In the genomic region with DNA sequence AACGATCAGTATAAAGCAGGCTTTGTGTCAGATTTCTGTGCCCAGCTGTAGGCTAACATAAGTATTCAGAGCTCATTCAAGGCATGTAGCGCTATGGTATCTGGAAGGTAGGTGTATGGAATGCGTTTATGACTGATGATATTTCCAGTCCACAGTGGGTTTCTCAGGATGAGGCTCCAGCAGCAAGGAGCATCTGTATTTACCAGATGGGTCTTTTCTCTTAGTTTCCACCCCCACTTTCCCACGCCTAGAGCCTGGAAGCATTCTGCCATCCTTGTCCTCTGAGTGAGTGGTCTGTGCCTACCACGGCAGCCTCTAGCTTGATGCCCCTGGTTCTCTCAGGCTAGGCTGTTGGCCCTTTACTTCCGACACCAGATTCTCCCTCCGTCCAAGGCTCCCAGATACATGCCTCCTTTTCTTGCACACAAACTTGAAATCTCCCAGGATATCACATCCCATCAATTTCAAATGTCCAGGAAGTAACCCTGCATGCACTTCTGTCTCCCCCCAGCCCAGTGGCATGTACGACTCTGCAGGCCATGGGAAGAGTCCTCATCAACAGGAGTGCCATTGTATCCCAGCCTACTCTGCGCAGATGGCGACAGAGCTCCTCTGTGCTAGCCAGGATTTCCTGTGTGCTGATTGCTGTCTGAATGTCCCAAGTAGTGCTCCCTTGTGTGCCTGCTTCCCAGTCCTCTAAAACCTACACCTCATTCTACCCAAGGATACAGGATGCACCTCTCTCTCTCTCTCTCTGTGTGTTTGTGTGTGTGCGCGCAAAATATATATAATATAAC, we compare ENCODE assay signal across 9 mouse cellular contexts. TPM values are rescaled to one million over a fixed set of nuclear protein-coding genes. Genes with fewer than 3 reads are reported as not detected.
DNase-seq lines count a peak whose midpoint lies in the region; ATAC-seq and TF ChIP-seq lines count a peak whose summit lies in the region.
"Had no signal": no experiment of that assay in that cellular context is flagged by ENCODE, and none has a peak within 500 bp of the region (broad histone marks: within the 10 kb centered on the region; RNA-seq: fewer than 3 reads in every experiment).

No protein-coding gene starts in this region.

- peaks cover 11% of the 10 kb centered on the region for H3K4me1 ChIP-seq in kidney, postnatal 0 days (replicated peaks; ENCODE audit: insufficient read depth, low read length)
- peaks cover 87% of the 10 kb centered on the region for H3K4me1 ChIP-seq in G1E (ENCODE audit: insufficient read depth, low read depth, low read length)
- peaks cover 39% of the 10 kb centered on the region for H3K4me1 ChIP-seq in intestine, embryonic 16.5 days (ENCODE audit: control insufficient read depth, insufficient read depth, low read length)

- no peak for ATAC-seq in kidney, postnatal 0 days (replicated peaks; ENCODE audit: low FRiP score, low read depth)
- ATAC-seq in G1E (ENCODE audit: extremely low read depth, insufficient number of reproducible peaks, low FRiP score, poor library complexity, severe bottlenecking): no peak
- ATAC-seq in intestine, embryonic 16.5 days: no peak

- no peaks in the 10 kb centered on the region for H3K9me3 ChIP-seq in kidney, postnatal 0 days (replicated peaks; ENCODE audit: low read length)
- H3K9me3 ChIP-seq in G1E (replicated peaks): 0 out of 2 replicates have a peak, but pooled peaks cover 4% of the 10 kb centered on the region
- H3K9me3 ChIP-seq in intestine, embryonic 16.5 days (ENCODE audit: control insufficient read depth, low read length): no peaks in the 10 kb centered on the region

- no peak overlapping the region for H3K9ac ChIP-seq in kidney, postnatal 0 days (ENCODE audit: low read depth, low read length)
- H3K9ac ChIP-seq in intestine, embryonic 16.5 days (ENCODE audit: low read depth, low read length): no peak overlapping the region

- 85% methylated on average over 12 of the region's 12 CpGs for WGBS in kidney, postnatal 0 days
- 69% methylated on average over 12 of the region's 12 CpGs for WGBS in intestine, embryonic 16.5 days

- H3K27me3 ChIP-seq in kidney, postnatal 0 days (ENCODE audit: insufficient read depth, low read length): no peaks in the 10 kb centered on the region
- peaks cover 20% of the 10 kb centered on the region for H3K27me3 ChIP-seq in G1E (ENCODE audit: insufficient read depth, low read length)
- no peaks in the 10 kb centered on the region for H3K27me3 ChIP-seq in intestine, embryonic 16.5 days (replicated peaks; ENCODE audit: control insufficient read depth, insufficient read depth, low read length)

- H3K36me3 ChIP-seq in kidney, postnatal 0 days (ENCODE audit: insufficient read depth, low read length): no peaks in the 10 kb centered on the region
- peaks cover 6% of the 10 kb centered on the region for H3K36me3 ChIP-seq in G1E (replicated peaks)
- H3K36me3 ChIP-seq in intestine, embryonic 16.5 days (ENCODE audit: control insufficient read depth, insufficient read depth, low read length): no peaks in the 10 kb centered on the region; the same call in 1 of the 2 replicates

- no peak for DNase-seq in kidney, postnatal 0 days (ENCODE audit: low spot score)
- no peak for DNase-seq in kidney, postnatal 10 days
- DNase-seq in G1E (ENCODE audit: low spot score) (no peak), MN1 (ENCODE audit: low spot score) (no peak)
- DNase-seq in brain, adult 2 months (ENCODE audit: low read depth, low spot score): peak; percentile 79
- DNase-seq in adrenal gland, postnatal 36 days: no peak
- DNase-seq: gastrocnemius, postnatal 14 days; kidney, postnatal 14 days had no signal

- H3K4me3 ChIP-seq in kidney, postnatal 0 days (replicated peaks; ENCODE audit: low read depth, low read length): no peak overlapping the region
- peak overlapping the region; percentile 26; the same call in 1 of the 2 replicates for H3K4me3 ChIP-seq in G1E (ENCODE audit: low read depth, low read length)
- no peak overlapping the region for H3K4me3 ChIP-seq in intestine, embryonic 16.5 days (ENCODE audit: low read length)

- H3K4me2 ChIP-seq in kidney, postnatal 0 days (ENCODE audit: low read length): no peak overlapping the region
- H3K4me2 ChIP-seq in intestine, embryonic 16.5 days (ENCODE audit: low read depth, low read length): no peak overlapping the region

- no peak for TF ChIP-seq CTCF in kidney, postnatal 0 days (IDR thresholded peaks at IDR 0.05; ENCODE audit: low read depth)
- no peak for TF ChIP-seq CTCF in G1E (IDR thresholded peaks at IDR 0.05; ENCODE audit: low read depth, low read length)

- H3K27ac ChIP-seq in kidney, postnatal 0 days: 0 out of 2 replicates have a peak overlapping the region, but pooled peaks have one; percentile 25
- peak overlapping the region; percentile 12; the same call in 1 of the 2 replicates for H3K27ac ChIP-seq in intestine, embryonic 16.5 days (ENCODE audit: low read length)

RNA-seq across cellular contexts. Expression of a gene that starts 48.6 kb away (rescaled TPM):
- polyA plus RNA-seq in kidney, postnatal 0 days (2015; fragmentation: Nextera tagmentation; extraction: Ambion mirVana): 16.4 and 19.4 TPM in 2 replicates
- 29.2 and 36.4 TPM in 2 replicates for total RNA-seq in G1E (2014; fragmentation: Nextera tagmentation)
- total RNA-seq in G1E (2017): 16.7 and 18.9 TPM in 2 replicates
- polyA plus RNA-seq in G1E (2012): 29.6 and 31.7 TPM in 2 replicates
- 8.0 and 8.5 TPM in 2 replicates for polyA plus RNA-seq in intestine, embryonic 16.5 days (2015; fragmentation: Nextera tagmentation; extraction: Ambion mirVana)
- total RNA-seq in adrenal gland, postnatal 36 days (2021): 10 to 100 TPM; 46.9 to 53.4 TPM

RNA-seq across cellular contexts. Expression of a gene that starts 57.7 kb away (rescaled TPM):
- 76.3 and 77.7 TPM in 2 replicates for polyA plus RNA-seq in kidney, postnatal 0 days (2015; fragmentation: Nextera tagmentation; extraction: Ambion mirVana)
- 41.2 and 68.7 TPM in 2 replicates for total RNA-seq in G1E (2014; fragmentation: Nextera tagmentation)
- 89.7 and 106 TPM in 2 replicates for total RNA-seq in G1E (2017)
- 238 and 268 TPM in 2 replicates for polyA plus RNA-seq in G1E (2012)
- 56.3 and 63.9 TPM in 2 replicates for polyA plus RNA-seq in intestine, embryonic 16.5 days (2015; fragmentation: Nextera tagmentation; extraction: Ambion mirVana)
- 100 to 1,000 TPM; 151 to 216 TPM for total RNA-seq in adrenal gland, postnatal 36 days (2021)
